Mouse (Mus musculus) cerebellum, adult 2 months (tissue): Measurements from ENCODE around the gene Fcgr3.
"Not testable (repeated sequence)": the region's sequence is repeated elsewhere in the genome, so short reads cannot be mapped to it uniquely, and the experiment has no call there.

Source experiments
- CTCF ChIP-seq: fragments of 200-500 bp; IDR thresholded peaks from 2 replicates; pipeline ENCODE4 v1.5.1; 2011; ENCODE audit warnings: low read depth, mild to moderate bottlenecking, control low read depth, low read length, moderate library complexity, borderline replicate concordance; ENCODE audit not compliant: insufficient read depth
- POLR2A ChIP-seq: fragments of 200-500 bp; IDR thresholded peaks from 2 replicates; pipeline ENCODE4 v1.6.1; 2011; ENCODE audit warnings: low read length, control low read depth, borderline replicate concordance; ENCODE audit not compliant: insufficient read depth

DNA sequence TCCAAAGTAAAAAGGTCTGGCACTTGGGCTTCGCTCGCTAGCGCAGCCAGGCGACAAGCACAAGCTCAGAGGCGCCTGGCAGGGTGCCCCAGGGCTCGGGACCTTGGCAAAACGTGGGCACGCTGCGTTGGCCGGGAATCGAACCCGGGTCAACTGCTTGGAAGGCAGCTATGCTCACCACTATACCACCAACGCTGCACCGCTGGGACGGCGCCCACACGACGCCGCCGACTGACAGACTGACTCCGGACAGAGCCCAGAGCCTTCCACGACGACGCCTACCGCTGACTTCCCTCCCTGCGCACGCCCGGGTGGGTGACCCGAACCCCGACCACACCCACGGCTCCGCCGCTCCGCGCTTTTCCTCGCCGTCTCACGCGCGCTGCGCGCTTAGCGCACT, 15.1 kb upstream of the Fcgr3 start:
- not testable (repeated sequence) for TF ChIP-seq CTCF, POLR2A
